ENCODE assay signal across 22 mouse cellular contexts in the genomic region with DNA sequence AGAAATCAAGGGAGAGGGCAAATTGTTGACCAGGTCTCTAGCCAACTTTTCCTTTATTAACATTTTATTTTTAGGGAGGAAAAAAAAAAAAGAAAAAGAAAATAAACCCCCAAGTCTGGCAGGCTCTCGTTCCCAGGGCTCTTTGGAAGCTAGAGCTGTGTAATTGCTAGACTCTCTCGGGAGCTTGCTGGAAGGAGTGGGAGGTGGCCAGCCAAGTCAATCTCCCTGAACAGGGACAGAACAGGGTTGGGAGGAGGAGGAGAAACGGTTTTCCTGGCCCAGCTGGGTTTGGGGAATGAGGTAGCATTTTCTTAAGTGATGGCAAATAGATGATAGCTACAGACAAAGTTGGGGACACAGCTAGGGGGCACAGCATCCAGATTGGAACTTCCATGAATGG. TPM values are rescaled to one million over a fixed set of nuclear protein-coding genes. Genes with fewer than 3 reads are reported as not detected.
A peak's percentile ranks its signal among the peaks of the same experiment; 100 is the strongest.
DNase-seq lines count a peak whose midpoint lies in the region; ATAC-seq and TF ChIP-seq lines count a peak whose summit lies in the region.
"Had no signal": no experiment of that assay in that cellular context is flagged by ENCODE, and none has a peak within 500 bp of the region (broad histone marks: within the 10 kb centered on the region; RNA-seq: fewer than 3 reads in every experiment).

No protein-coding gene starts in this region.

- peaks cover 8% of the 10 kb centered on the region; the same call in 1 of the 2 replicates for H3K4me1 ChIP-seq in liver, postnatal 0 days (ENCODE audit: insufficient read depth)
- H3K4me1 ChIP-seq: forebrain, embryonic 10.5 days; hindbrain, embryonic 13.5 days; intestine, embryonic 15.5 days; kidney, embryonic 15.5 days; limb, embryonic 12.5 days; neural tube, embryonic 12.5 days had no signal

- TF ChIP-seq CTCF in liver, postnatal 0 days (IDR thresholded peaks at IDR 0.05; ENCODE audit: low read depth) = no peak

- no peaks in the 10 kb centered on the region for H3K36me3 ChIP-seq in liver, postnatal 0 days (replicated peaks; ENCODE audit: insufficient read depth, low read length)
- H3K36me3 ChIP-seq: embryonic facial prominence, embryonic 15.5 days; forebrain, embryonic 10.5 days; G1E; hindbrain, embryonic 13.5 days; intestine, embryonic 15.5 days; kidney, embryonic 15.5 days; limb, embryonic 12.5 days; neural tube, embryonic 12.5 days had no signal

- TF ChIP-seq EP300 in liver, postnatal 0 days (IDR thresholded peaks at IDR 0.05; ENCODE audit: low read depth) = no peak

- DNase-seq in adrenal gland, postnatal 10 days = peak; percentile 56
- DNase-seq in adrenal gland, adult 2 months = no peak
- peak; percentile 19 to 40 for DNase-seq in kidney, postnatal 4 days
- no peak for DNase-seq in kidney, adult 18-20 months
- peak; percentile 73 for DNase-seq in gastrocnemius, postnatal 25 days
- DNase-seq in heart, postnatal 36 days = peak; percentile 48 to 57
- no peak for DNase-seq in liver, postnatal 0 days
- no peak for DNase-seq in retina, embryonic 14.5 days (ENCODE audit: low spot score)
- DNase-seq: cerebellum, adult 9-11 months; lung, postnatal 10 days; right cerebral cortex, postnatal 4 days; thymus, adult 18-20 months had no signal

- H3K4me2 ChIP-seq in liver, postnatal 0 days (ENCODE audit: low read depth, low read length) = no peak overlapping the region
- H3K4me2 ChIP-seq: embryonic facial prominence, embryonic 15.5 days; hindbrain, embryonic 13.5 days; intestine, embryonic 15.5 days; kidney, embryonic 15.5 days; limb, embryonic 12.5 days; neural tube, embryonic 12.5 days had no signal

- no peaks in the 10 kb centered on the region for H3K27me3 ChIP-seq in liver, postnatal 0 days (ENCODE audit: insufficient read depth, low read length)
- H3K27me3 ChIP-seq: embryonic facial prominence, embryonic 15.5 days; hindbrain, embryonic 13.5 days; intestine, embryonic 15.5 days; kidney, embryonic 15.5 days; limb, embryonic 12.5 days; neural tube, embryonic 12.5 days had no signal

- no peak overlapping the region for H3K9ac ChIP-seq in liver, postnatal 0 days (replicated peaks)
- H3K9ac ChIP-seq: embryonic facial prominence, embryonic 15.5 days; hindbrain, embryonic 13.5 days; intestine, embryonic 15.5 days; kidney, embryonic 15.5 days; limb, embryonic 12.5 days; liver, embryonic 14.5 days; neural tube, embryonic 12.5 days had no signal

- no peak overlapping the region for H3K27ac ChIP-seq in liver, postnatal 0 days (ENCODE audit: low read depth)
- H3K27ac ChIP-seq: embryonic facial prominence, embryonic 15.5 days; forebrain, embryonic 10.5 days; hindbrain, embryonic 13.5 days; intestine, embryonic 15.5 days; kidney, embryonic 15.5 days; limb, embryonic 12.5 days; liver, embryonic 14.5 days; neural tube, embryonic 12.5 days had no signal

- no peak overlapping the region for H3K4me3 ChIP-seq in liver, postnatal 0 days (ENCODE audit: low read depth, low read length)
- H3K4me3 ChIP-seq: embryonic facial prominence, embryonic 15.5 days; forebrain, embryonic 10.5 days; hindbrain, embryonic 13.5 days; intestine, embryonic 15.5 days; kidney, embryonic 15.5 days; limb, embryonic 12.5 days; neural tube, embryonic 12.5 days had no signal

- intact Hi-C loops in heart, postnatal 36 days (cut with DNase I) = no loop called here

- no peak for ATAC-seq in liver, postnatal 0 days
- ATAC-seq: CD4-positive, CD25-positive, alpha-beta regulatory T cell, adult 4 months; intestine, embryonic 15.5 days had no signal

- H3K9me3 ChIP-seq in liver, postnatal 0 days (ENCODE audit: low read length) = no peaks in the 10 kb centered on the region
- H3K9me3 ChIP-seq: embryonic facial prominence, embryonic 15.5 days; forebrain, embryonic 10.5 days; hindbrain, embryonic 13.5 days; intestine, embryonic 15.5 days; kidney, embryonic 15.5 days; limb, embryonic 12.5 days; neural tube, embryonic 12.5 days had no signal

- 56% methylated on average over 3 of the region's 3 CpGs for WGBS in liver, postnatal 0 days (ENCODE audit: insufficient replicate concordance)

RNA-seq across cellular contexts. Expression of a gene that starts 29.3 kb away (rescaled TPM):
- total RNA-seq in adrenal gland, postnatal 10 days (2021) = 10 to 100 TPM in 1 of 2 experiments, 1 to 10 TPM in 1; 9.8 to 14.5 TPM
- total RNA-seq in adrenal gland, adult 2 months (2021) = 1 to 10 TPM; 3.1 to 4.0 TPM
- 6.3 and 7.0 TPM in 2 replicates for polyA plus RNA-seq in adrenal gland, adult 2 months (2012; rRNA removed)
- 1 to 10 TPM; 2.1 to 3.0 TPM for total RNA-seq in gastrocnemius, postnatal 25 days (2021)
- 1 to 10 TPM; 4.6 to 5.8 TPM for total RNA-seq in heart, postnatal 36 days (2021)
- polyA plus RNA-seq in liver, postnatal 0 days (2015; fragmentation: Nextera tagmentation; extraction: Ambion mirVana) = 28.0 and 29.0 TPM in 2 replicates
- polyA plus RNA-seq: G1E had no signal

RNA-seq across cellular contexts. Expression of a gene that starts 43.5 kb away (rescaled TPM):
- total RNA-seq in adrenal gland, postnatal 10 days (2021) = 100 to 1,000 TPM; 331 to 344 TPM
- total RNA-seq in adrenal gland, adult 2 months (2021) = 100 to 1,000 TPM; 372 to 393 TPM
- polyA plus RNA-seq in adrenal gland, adult 2 months (2012; rRNA removed) = 164 and 197 TPM in 2 replicates
- total RNA-seq in gastrocnemius, postnatal 25 days (2021) = 100 to 1,000 TPM; 136 to 142 TPM
- total RNA-seq in heart, postnatal 36 days (2021) = 100 to 1,000 TPM; 309 to 323 TPM
- polyA plus RNA-seq in liver, postnatal 0 days (2015; fragmentation: Nextera tagmentation; extraction: Ambion mirVana) = 118 and 124 TPM in 2 replicates

Comparison
In these comparisons a context has a peak if more than half of its experiments do, and no peak if none do; other contexts are left out.
1. DNase-seq: peak in adrenal gland, postnatal 10 days (single experiment), kidney, postnatal 4 days (2 of 2), gastrocnemius, postnatal 25 days (single experiment) and heart, postnatal 36 days (2 of 2); none in adrenal gland, adult 2 months (single experiment), kidney, adult 18-20 months (single experiment), liver, postnatal 0 days (single experiment) and retina, embryonic 14.5 days (single experiment).